Mouse (Mus musculus) midbrain, embryonic 12.5 days (tissue): Measurements from ENCODE around the gene Sorbs2. TPM values are rescaled to one million over a fixed set of nuclear protein-coding genes. Genes with fewer than 3 reads are reported as not detected.
A peak's percentile ranks its signal among the peaks of the same experiment; 100 is the strongest.

ENCODE experiments used
- ATAC-seq: fragments of 200-750 bp; cut with Nextera tagmentation; 2 replicates; pipeline ENCODE4 v1.8.0; 2017; ENCODE audit warnings: low read depth, moderate TSS enrichment, moderate library complexity; ENCODE audit not compliant: low FRiP score
- H3K27ac ChIP-seq: fragments of 300-500 bp; sonication (generic); replicated peaks from 2 replicates; pipeline ENCODE4 v1.5.1; 2016; ENCODE audit warnings: mild to moderate bottlenecking
- H3K27me3 ChIP-seq: fragments of 300-500 bp; sonication (generic); 2 replicates; pipeline ENCODE4 v1.6.1; 2016; ENCODE audit warnings: mild to moderate bottlenecking
- H3K36me3 ChIP-seq: fragments of 300-500 bp; sonication (generic); 2 replicates; pipeline ENCODE4 v1.6.1; 2016
- H3K4me1 ChIP-seq: fragments of 300-500 bp; sonication (generic); 2 replicates; pipeline ENCODE4 v1.6.1; 2016
- H3K4me2 ChIP-seq: fragments of 300-500 bp; sonication (generic); replicated peaks from 2 replicates; pipeline ENCODE4 v1.6.1; 2016; ENCODE audit warnings: mild to moderate bottlenecking, moderate library complexity
- H3K4me3 ChIP-seq: fragments of 300-500 bp; sonication (generic); 2 replicates; pipeline ENCODE4 v1.5.1; 2016; ENCODE audit warnings: mild to moderate bottlenecking
- H3K9ac ChIP-seq: fragments of 300-500 bp; sonication (generic); replicated peaks from 2 replicates; pipeline ENCODE4 v1.6.1; 2016; ENCODE audit warnings: mild to moderate bottlenecking, moderate library complexity
- H3K9me3 ChIP-seq: fragments of 300-500 bp; sonication (generic); 2 replicates; pipeline ENCODE4 v1.6.1; 2016; ENCODE audit warnings: mild to moderate bottlenecking
- WGBS: fragments of 180-500 bp; shearing (Covaris S2); methylation state at CpG from one replicate; pipeline ENCODE4 v1.1.7; 2016; 5-methylcytosine and 5-hydroxymethylcytosine counted together
- polyA plus RNA-seq: library from polyadenylated mRNA; unstranded; fragments of >200 nt; fragmentation: Nextera tagmentation; extraction: Ambion mirVana; gene quantifications from 2 replicates; pipeline ENCODE4 v1.2.1, GENCODE M21; 2016

Sorbs2 gene
- polyA plus RNA-seq, 1 experiment from 2014 or later, result 83.2 TPM

GRCm38 (mm10) chr8:45660570-45660969, 153.0 kb downstream of the Sorbs2 start:
- ATAC-seq, result no peak
- H3K9me3 ChIP-seq, result no peaks in the 10 kb centered on the region
- H3K4me1 ChIP-seq, result peaks cover 21% of the 10 kb centered on the region
- peaks cover 7% of the 10 kb centered on the region for H3K36me3 ChIP-seq
- H3K4me2 ChIP-seq, result no peak overlapping the region
- 65% methylated on average over 12 of the region's 12 CpGs for WGBS
- no peak overlapping the region for H3K4me3 ChIP-seq
- no peaks in the 10 kb centered on the region; the same call in 1 of the 2 replicates for H3K27me3 ChIP-seq
- H3K9ac ChIP-seq, result no peak overlapping the region
- H3K27ac ChIP-seq, result no peak overlapping the region

DNA sequence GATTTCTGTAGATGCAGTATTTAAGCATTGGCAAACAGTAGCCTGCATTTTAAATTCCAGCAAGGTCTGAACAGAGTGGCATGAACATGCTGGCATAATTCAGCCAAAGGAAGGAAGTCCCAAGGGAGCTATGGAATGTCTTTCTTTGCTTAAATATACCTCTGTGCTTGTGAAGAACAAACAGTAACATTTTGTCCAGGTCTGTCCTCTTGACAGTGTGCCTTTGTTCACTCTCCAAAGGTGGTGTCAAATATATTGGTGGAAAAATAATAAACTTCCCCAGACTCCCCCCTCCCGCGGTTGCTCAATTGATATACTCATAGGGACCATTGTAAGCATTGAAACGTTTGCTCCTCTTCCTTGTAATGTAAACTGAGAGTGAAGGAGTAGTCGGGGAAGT, 154.0 kb downstream of the Sorbs2 start:
- Histone ChIP-seq H3K36me3 (peaks cover 7% of the 10 kb centered on the region), H3K27me3 (no peaks in the 10 kb centered on the region; the same call in 1 of the 2 replicates), H3K4me2 (no peak overlapping the region), H3K9ac (no peak overlapping the region), H3K27ac (no peak overlapping the region), H3K4me3 (no peak overlapping the region), H3K4me1 (peaks cover 21% of the 10 kb centered on the region), H3K9me3 (no peaks in the 10 kb centered on the region)
- ATAC-seq, result no peak
- 62% methylated on average over 4 of the region's 4 CpGs for WGBS

DNA sequence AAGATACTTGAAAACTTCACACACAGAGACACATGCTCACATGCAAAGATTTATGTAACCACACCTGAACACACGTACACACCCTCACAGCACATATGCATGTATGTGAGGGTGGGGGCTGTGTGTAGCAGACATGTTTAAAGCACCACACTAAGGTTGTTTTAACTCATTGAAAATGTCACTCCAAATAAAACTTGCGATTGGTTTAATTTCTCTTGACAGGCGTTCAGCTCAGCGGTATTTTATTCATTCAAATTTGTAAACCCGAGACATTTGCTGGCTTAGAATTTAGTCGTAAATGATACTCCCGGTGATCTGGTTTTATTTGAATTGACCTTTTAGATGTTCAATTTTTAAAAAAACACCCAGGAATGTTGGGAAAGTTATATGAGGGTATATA, 158.6 kb downstream of the Sorbs2 start:
- ATAC-seq, result 0 out of 2 replicates have a peak, but pooled peaks have one; percentile 30

DNA sequence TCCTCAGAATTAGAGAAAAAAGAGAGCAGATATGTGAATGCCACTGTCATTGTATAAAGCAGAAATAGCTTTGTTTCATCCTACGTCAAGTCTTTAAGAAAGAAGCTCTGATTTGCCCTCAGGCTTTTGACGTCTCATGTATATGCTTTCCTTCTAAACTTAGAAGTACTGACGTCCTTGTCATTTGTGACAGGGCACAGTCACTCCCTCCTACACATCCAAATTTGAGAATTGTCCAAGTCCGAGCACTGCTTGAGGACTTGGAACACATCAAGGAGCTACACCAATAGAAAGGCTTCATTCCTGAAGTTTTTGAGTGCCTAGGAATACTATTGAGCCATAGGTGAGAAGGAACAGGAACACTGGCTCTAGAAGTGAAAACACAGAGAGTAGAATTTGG, 165.6 kb downstream of the Sorbs2 start:
- peaks cover 20% of the 10 kb centered on the region for H3K4me1 ChIP-seq
- H3K27ac ChIP-seq, result no peak overlapping the region
- H3K4me2 ChIP-seq, result no peak overlapping the region
- no peaks in the 10 kb centered on the region for H3K36me3 ChIP-seq
- no peak overlapping the region for H3K9ac ChIP-seq
- ATAC-seq, result no peak
- H3K27me3 ChIP-seq, result no peaks in the 10 kb centered on the region
- H3K9me3 ChIP-seq, result no peaks in the 10 kb centered on the region
- WGBS, result 88% methylated on average over 4 of the region's 4 CpGs
- no peak overlapping the region for H3K4me3 ChIP-seq

More for the DNA sequence above, 158.6 kb downstream of the Sorbs2 start:
- WGBS, result 64% methylated on average over 7 of the region's 7 CpGs
- H3K9ac ChIP-seq, result no peak overlapping the region
- no peak overlapping the region for H3K4me2 ChIP-seq
- H3K27ac ChIP-seq, result no peak overlapping the region
- H3K36me3 ChIP-seq, result peaks cover under 1% of the 10 kb centered on the region; the same call in 1 of the 2 replicates
- no peak overlapping the region for H3K4me3 ChIP-seq
- no peaks in the 10 kb centered on the region; the same call in 1 of the 2 replicates for H3K27me3 ChIP-seq
- no peaks in the 10 kb centered on the region; the same call in 1 of the 2 replicates for H3K4me1 ChIP-seq
- no peaks in the 10 kb centered on the region for H3K9me3 ChIP-seq

- H3K4me2 ChIP-seq, result no peak overlapping the region
- peaks cover 21% of the 10 kb centered on the region for H3K4me1 ChIP-seq
- peak; percentile 64 for ATAC-seq
- H3K4me3 ChIP-seq, result no peak overlapping the region
- no peak overlapping the region for H3K9ac ChIP-seq
- WGBS, result 63% methylated on average over 6 of the region's 6 CpGs
- no peaks in the 10 kb centered on the region for H3K36me3 ChIP-seq
- no peaks in the 10 kb centered on the region for H3K9me3 ChIP-seq
- H3K27ac ChIP-seq, result 0 out of 2 replicates have a peak overlapping the region, but pooled peaks have one; percentile 15
- H3K27me3 ChIP-seq, result no peaks in the 10 kb centered on the region
Measured at GRCm38 (mm10) chr8:45675821-45676279, 168.3 kb downstream of the Sorbs2 start.

DNA sequence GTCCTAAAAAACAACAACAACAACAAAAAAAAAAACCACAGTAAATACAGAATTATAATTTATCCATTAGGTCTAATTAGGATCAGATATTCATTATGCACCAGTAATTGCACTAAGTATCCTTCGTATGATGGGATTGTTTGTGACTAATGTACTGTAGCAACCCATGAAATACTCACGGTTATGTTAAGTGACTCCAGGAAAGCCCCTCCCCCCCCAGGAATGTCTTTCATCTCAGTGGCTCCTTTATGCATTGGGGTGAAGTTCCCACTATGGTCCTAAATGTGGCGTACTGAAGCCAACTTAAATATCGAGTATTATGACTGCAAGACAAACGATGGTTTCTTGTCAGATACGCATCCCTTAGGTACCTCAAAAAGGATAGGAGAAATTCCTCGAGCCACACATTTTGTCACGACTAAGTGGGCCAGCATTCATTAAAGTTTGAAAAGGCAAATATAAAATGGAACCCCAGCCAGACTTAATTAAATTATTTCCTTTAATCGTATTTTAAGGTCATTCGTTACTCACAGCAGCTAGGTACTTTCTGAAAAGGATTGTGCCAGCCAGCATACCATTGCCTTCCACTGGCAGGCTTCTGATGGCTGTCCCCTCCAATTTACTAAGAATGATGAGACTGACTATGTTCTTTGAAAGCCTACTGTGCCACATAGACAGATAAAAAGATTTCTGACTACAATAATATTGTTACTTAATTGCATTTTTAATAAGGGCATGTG, 169.7 kb downstream of the Sorbs2 start:
- Histone ChIP-seq H3K9me3 (no peaks in the 10 kb centered on the region), H3K36me3 (no peaks in the 10 kb centered on the region), H3K27ac (no peak overlapping the region), H3K4me1 (peaks cover 21% of the 10 kb centered on the region), H3K4me2 (no peak overlapping the region), H3K9ac (no peak overlapping the region), H3K4me3 (no peak overlapping the region), H3K27me3 (no peaks in the 10 kb centered on the region)
- peak; percentile 39; the same call in 1 of the 2 replicates for ATAC-seq
- WGBS, result 43% methylated on average over 10 of the region's 10 CpGs

GRCm38 (mm10) chr8:45677854-45678241, 170.3 kb downstream of the Sorbs2 start:
- ATAC-seq, result no peak
- no peak overlapping the region for H3K4me2 ChIP-seq
- no peaks in the 10 kb centered on the region for H3K27me3 ChIP-seq
- H3K4me3 ChIP-seq, result no peak overlapping the region
- no peak overlapping the region for H3K27ac ChIP-seq
- no peak overlapping the region for H3K9ac ChIP-seq
- no peaks in the 10 kb centered on the region for H3K9me3 ChIP-seq
- no peaks in the 10 kb centered on the region for H3K36me3 ChIP-seq
- H3K4me1 ChIP-seq, result peaks cover 21% of the 10 kb centered on the region
- 69% methylated on average over 3 of the region's 3 CpGs for WGBS

DNA sequence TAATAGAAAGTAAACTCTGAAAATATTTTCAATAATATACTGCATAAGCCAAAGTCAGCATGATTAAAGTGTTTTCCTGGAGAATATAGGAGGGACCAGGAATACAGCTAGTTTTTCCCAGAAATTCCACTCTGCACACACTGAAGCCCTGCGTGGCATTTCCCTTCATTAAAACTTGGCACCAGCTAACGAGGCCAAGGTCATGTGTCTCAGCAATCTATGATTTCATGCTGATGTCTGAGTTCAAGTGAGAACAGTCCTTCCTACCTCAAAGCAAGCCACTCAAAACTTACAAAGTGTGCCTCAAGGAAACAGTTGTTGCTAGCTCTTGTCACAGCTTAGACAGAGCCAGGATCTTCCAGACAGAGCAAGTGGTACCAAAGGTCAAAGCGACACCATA, 173.6 kb downstream of the Sorbs2 start:
- no peaks in the 10 kb centered on the region for H3K27me3 ChIP-seq
- no peak overlapping the region for H3K9ac ChIP-seq
- no peak overlapping the region for H3K27ac ChIP-seq
- H3K4me1 ChIP-seq, result peaks cover 11% of the 10 kb centered on the region
- no peaks in the 10 kb centered on the region for H3K9me3 ChIP-seq
- ATAC-seq, result no peak
- 88% methylated on average over 3 of the region's 3 CpGs for WGBS
- H3K36me3 ChIP-seq, result no peaks in the 10 kb centered on the region
- no peak overlapping the region for H3K4me3 ChIP-seq
- no peak overlapping the region for H3K4me2 ChIP-seq

DNA sequence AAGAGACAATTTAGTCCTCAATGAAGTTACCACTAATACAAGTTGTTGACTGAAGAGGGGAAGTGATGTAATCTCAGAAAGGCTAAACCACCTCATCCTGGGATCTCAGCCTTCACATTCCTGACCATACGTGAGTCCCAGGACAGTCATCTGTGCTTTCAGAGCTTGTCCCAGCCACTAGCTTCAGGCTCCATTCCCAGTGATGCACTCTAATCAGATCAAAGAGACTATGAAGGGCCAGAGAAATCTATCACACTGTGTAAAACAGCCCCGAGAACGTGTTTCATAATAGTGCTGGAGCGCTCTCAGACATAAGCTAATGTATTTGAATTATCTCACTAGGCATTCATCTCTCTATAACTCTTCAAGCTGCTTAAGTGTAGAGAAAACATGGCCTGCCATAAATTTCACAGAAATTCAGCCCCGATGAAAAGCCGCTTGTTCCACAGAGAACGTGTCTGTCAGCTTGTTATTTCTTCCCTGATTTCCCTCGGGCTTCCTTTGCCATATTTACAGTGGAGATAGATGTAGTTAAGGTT, 175.3 kb downstream of the Sorbs2 start:
- H3K9ac ChIP-seq, result no peak overlapping the region
- H3K9me3 ChIP-seq, result no peaks in the 10 kb centered on the region
- H3K27me3 ChIP-seq, result no peaks in the 10 kb centered on the region
- no peak overlapping the region for H3K4me2 ChIP-seq
- no peak overlapping the region for H3K27ac ChIP-seq
- H3K4me3 ChIP-seq, result no peak overlapping the region
- WGBS, result 86% methylated on average over 8 of the region's 8 CpGs
- ATAC-seq, result no peak
- peaks cover 7% of the 10 kb centered on the region; the same call in 1 of the 2 replicates for H3K36me3 ChIP-seq
- peaks cover 4% of the 10 kb centered on the region for H3K4me1 ChIP-seq

DNA sequence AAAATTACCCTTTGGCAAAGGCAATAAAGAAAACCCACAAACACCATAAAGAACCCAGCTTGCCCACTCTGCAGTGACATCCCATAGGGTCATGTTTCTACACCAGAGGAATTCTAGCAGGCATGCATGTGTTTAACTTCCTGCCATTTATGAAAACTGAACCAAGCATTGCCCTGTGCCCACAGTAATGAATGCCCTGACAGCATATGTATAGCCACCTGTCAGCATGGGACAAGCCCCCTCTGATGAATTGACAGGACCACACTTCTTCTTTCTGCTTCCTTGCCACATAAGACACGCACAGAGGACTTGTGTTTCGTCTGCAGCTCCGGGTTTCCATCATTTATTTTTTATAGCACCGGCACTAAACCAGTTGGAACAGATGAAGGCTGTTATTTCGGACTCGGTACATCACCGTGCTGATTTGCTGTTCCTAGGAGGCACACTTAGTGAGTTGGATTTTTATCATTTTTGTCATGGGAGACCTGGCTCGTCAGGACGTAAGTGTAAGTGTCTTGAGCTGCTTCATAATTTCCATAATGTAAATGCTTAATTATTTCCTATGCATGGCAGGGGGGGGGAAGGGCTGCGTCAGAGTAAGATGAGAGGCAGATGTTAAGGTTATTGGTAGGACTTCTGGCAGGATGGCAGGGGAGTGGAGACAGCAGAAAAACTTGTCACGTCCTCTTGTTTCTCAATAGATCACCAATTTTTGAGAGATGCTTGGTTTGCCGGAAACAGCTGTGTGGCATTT, 180.5 kb downstream of the Sorbs2 start:
- no peak overlapping the region for H3K4me2 ChIP-seq
- peaks cover 8% of the 10 kb centered on the region; the same call in 1 of the 2 replicates for H3K4me1 ChIP-seq
- H3K27ac ChIP-seq, result no peak overlapping the region
- WGBS, result 84% methylated on average over 12 of the region's 12 CpGs
- no peak overlapping the region for H3K4me3 ChIP-seq
- H3K9me3 ChIP-seq, result no peaks in the 10 kb centered on the region
- ATAC-seq, result no peak
- H3K9ac ChIP-seq, result no peak overlapping the region
- H3K36me3 ChIP-seq, result peaks cover 7% of the 10 kb centered on the region; the same call in 1 of the 2 replicates
- H3K27me3 ChIP-seq, result no peaks in the 10 kb centered on the region

- Histone ChIP-seq H3K9me3 (no peaks in the 10 kb centered on the region), H3K27me3 (no peaks in the 10 kb centered on the region), H3K9ac (no peak overlapping the region), H3K27ac (no peak overlapping the region), H3K4me2 (no peak overlapping the region), H3K4me1 (peaks cover 8% of the 10 kb centered on the region; the same call in 1 of the 2 replicates), H3K36me3 (peaks cover 7% of the 10 kb centered on the region; the same call in 1 of the 2 replicates), H3K4me3 (no peak overlapping the region)
- WGBS, result 87% methylated on average over 2 of the region's 2 CpGs
- no peak for ATAC-seq
Measured at GRCm38 (mm10) chr8:45689611-45690207, 182.1 kb downstream of the Sorbs2 start.
